Mouse (Mus musculus): Measurements from ENCODE around the gene Rfx5.

Rfx5 gene

DNA sequence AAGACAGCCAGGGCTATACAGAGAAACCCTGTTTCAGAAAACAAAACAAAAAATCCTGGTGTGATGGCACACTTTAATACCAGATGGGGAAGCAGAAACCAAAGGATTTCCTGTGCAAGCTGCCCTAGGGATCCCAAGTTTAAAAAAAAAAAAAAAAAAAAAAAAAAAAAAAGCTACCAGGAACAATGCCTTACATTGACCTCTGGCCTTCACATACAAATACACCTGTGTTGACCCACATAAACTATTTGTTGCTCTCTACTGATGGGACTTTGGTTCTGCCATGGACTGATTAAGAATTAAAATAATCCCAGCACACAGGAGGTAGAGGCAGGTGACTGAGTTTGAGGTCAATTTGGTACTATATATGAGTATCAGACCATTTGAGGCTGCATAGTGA is 49.4 kb downstream of the Rfx5 start:
- no peak for DNase-seq

DNA sequence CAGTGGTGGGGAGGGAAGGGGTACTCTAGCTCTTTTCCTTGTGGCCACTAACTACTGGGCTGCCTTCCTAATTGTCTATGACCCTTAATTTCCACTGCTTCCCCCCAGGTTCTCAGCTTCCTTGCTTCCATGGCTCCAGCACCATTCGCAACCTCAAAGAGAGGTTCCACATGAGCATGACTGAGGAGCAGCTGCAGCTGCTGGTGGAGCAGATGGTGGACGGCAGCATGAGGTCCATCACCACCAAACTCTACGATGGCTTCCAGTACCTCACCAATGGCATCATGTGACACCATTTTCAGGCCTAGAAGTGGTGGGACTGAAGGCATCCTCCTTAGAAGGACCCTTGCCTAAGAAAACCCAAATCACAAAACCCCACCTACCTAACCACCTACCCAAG is 51.8 kb downstream of the Rfx5 start:
- no peak for DNase-seq

DNA sequence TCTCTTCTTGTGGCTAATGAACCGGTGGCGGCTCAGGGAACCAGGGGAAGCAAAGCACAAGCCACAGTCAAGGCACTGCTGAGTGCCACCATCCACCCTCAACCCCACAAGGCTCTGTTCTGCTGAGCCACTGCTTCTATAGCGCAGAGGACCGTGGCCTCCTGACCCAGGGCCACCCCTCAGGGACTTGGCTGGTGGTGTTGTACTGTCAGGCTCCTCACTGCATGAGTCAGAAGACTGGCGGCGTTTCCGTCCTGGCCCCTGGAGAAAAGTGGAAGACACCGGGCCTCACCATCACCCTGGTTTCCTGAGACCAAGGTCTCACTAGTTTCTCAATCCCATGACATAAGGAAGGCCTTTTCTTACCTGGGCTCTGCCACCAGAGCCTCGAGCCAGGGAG is 53.8 kb downstream of the Rfx5 start:
- no peak for DNase-seq

DNA sequence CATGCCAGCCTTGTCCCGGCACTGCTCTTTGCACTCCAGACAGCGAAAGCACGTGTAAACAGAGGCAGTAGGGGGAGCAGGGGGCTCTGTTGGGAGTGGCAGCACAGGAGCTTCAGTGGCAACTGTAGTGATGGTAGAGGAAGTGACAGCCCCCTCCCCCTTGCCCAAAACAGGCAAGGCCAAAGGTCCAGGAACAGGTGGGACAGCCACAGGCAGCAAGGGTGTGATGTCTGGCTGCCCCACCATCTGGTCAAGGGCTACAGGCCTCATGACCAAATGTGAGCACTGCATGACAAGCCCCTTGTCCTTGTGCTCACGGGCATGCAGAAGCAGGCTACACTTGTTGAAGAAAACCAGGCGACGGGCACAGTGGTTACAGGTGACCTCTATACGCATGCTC is 56.5 kb downstream of the Rfx5 start:
- no peak for DNase-seq

Measured in cerebellum, adult 11-12 months (tissue).